Mouse (Mus musculus) heart, postnatal 4 days (tissue): ENCODE data around the gene Rcc1. TPM values are rescaled to one million over a fixed set of nuclear protein-coding genes. Genes with fewer than 3 reads are reported as not detected.
A peak's percentile ranks its signal among the peaks of the same experiment; 100 is the strongest.

Experiments
- DNase-seq: peaks from one replicate; pipeline ENCODE4 v3.0.0; 2021
- total RNA-seq, 2 experiments: library from RNA; stranded (reverse); gene quantifications; 2 replicates each; pipeline ENCODE4 v1.2.3; 2021

The Rcc1 gene
- total RNA-seq, 2 experiments from 2014 or later, result 25.1 to 25.3 TPM

GRCm38 (mm10) chr4:132355403-132355802 is 2.0 kb upstream of the Rcc1 start:
- no peak for DNase-seq

DNA sequence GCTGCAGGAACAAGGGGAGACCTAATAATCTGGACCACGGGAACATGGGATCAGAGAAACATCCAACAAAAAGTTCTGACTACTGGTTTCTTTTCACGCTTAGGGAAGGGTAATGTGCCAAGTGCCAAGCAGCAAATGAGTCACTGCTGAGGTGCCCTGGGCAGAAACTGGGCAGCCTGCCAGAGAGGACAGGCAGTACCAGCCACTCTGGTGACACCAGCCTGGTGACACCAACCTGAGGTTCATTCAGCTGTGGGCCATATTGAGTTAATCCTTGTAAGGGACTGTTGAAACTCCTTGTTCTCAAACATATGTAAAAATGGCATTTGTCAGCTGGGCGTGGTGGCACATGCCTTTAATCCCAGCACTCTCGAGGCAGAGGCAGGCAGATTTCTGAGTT is 1.2 kb upstream of the Rcc1 start:
- peak; percentile 56 for DNase-seq

DNA sequence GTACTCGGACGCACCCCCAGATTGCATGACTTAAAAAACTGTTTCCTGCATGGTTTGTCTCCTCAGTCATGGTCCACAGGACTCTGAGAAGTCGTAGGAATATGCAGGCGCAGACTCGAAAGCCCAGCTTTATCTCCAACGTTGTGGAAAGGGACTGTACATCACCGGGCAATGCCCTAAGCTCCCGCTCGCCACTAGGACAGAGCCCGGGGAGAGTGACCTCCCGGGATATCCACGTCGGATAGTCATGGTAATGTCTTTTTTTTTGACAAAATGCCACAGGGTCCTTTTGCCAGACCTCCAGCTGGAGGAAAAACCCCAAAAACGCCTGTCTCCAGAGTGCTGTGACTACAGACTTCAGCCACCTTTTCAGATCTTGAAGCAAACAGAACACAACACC is 666 bp downstream of the Rcc1 start:
- DNase-seq, result peak; percentile 46

DNA sequence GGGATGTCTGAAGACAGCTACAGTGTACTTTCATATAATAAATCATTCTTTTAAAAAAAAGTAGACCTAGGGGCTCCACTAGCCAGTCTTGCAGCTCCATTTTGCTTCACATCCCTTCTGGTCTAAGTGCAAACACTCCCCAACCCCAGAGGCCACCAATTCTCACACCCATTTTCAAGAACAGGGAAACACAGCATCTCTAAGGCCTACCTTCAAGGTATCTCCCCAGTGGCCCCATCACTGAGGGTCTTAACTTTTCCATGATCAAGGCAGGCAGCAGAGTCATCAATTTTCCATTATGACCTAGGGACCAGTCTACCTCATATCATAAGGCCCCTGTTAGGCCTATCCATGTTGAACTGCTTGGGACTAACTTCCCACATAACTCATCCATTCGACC is 2.0 kb downstream of the Rcc1 start:
- no peak for DNase-seq

GRCm38 (mm10) chr4:132350854-132351253 is 2.6 kb downstream of the Rcc1 start:
- DNase-seq, result no peak

DNA sequence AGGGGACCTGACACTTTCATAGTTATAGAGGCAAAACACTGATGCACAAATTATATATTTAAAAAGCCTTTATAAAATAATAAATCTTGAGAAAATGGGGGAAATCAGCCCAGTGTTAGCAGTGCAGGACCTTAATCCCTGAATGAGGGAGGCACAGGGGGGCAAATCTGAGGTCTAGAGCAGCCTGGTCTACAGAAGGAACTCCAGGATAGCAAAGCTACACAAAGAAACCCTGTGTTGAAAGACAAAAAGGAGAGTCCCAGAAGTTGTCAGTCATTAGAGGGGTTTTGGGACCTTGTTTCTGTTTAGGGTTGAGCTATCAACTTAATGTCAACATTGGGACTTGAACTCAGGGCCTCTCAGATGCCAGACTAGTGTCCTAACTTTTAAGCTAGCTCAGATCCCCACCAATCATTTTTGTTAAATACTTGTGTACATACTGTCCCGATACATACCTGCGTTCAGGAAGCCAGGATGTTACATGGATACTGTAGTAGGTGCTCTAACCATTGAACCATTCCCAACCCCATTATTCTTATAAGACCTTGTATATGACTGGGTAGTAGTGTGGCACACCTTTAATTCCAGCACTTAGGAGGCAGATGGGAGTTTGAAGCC is 3.2 kb downstream of the Rcc1 start:
- DNase-seq, result no peak

- no peak for DNase-seq
These were observed 3.8 kb downstream of the Rcc1 start for GRCm38 (mm10) chr4:132349495-132350122.

GRCm38 (mm10) chr4:132346661-132347060 is 6.7 kb downstream of the Rcc1 start:
- no peak for DNase-seq

DNA sequence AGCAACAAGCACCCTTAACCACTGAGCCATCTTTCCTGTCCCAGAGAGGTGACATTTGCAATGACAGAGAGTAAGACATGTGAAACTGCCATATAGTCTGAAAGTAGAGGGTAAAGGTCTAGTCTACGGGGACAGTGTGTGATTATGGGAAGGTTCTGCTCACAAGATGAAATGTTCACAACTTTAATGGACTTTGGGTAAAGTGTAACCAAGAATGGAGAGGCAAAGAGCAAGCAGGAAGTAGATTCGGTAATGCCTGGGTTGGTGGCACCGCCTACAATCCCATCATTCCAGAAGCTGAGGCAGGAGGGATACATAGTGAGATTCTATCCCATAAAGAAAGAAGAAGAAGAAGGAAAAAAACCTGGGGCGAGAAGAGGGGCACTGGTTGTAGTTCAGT is 7.1 kb downstream of the Rcc1 start:
- no peak for DNase-seq

DNA sequence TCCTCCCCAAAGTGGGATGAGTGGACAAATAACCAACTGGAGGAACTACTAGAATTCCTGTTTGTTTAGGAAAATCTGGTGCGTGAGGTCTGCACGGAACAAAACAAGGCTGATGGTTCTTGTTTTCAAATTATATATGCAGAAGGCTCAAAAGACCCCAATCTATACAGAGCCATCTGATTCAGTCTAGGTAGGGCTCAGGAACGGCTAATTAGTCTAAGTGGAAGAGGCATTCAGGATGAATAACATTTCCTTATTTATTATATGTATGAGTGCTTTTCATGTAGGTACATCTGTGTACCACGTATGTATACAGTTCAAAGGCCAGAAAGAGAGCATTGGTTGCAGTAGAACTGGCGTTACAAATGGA is 7.6 kb downstream of the Rcc1 start:
- no peak for DNase-seq

DNA sequence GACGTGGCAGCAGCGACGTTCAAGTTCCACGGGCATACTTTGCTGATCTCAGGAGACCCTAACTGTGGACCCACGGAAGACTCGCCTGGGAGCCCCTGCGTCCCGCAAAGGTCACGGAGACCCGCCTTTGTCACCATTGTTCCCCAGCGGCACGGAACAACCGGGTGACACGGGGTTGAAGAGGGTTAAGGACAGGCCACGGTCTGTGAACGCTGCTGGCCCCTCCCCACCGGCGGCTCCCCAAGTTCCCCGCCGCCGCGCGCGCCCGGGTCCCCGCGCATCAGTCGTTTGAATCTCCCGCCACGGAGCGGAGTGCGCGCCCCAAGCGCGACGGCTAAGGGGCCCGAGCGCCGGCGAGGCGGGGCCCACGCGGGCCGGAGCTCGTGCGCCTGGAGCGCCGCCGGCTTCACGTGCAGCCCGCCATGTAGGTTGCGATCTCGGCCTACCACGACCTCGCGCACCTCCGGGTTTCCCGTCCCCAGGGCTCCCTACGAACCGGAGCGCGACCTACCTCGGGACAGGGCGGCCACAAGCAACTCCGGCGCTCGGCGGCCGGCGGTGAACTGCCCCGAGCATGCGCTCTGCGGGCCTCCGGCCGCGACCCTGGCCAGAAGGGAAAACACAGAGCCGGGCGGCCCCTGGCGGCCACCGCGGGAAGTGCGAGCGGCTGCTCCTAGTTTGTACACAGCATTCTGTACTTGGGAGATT is 8.1 kb downstream of the Rcc1 start:
- peak; percentile 98 for DNase-seq

DNA sequence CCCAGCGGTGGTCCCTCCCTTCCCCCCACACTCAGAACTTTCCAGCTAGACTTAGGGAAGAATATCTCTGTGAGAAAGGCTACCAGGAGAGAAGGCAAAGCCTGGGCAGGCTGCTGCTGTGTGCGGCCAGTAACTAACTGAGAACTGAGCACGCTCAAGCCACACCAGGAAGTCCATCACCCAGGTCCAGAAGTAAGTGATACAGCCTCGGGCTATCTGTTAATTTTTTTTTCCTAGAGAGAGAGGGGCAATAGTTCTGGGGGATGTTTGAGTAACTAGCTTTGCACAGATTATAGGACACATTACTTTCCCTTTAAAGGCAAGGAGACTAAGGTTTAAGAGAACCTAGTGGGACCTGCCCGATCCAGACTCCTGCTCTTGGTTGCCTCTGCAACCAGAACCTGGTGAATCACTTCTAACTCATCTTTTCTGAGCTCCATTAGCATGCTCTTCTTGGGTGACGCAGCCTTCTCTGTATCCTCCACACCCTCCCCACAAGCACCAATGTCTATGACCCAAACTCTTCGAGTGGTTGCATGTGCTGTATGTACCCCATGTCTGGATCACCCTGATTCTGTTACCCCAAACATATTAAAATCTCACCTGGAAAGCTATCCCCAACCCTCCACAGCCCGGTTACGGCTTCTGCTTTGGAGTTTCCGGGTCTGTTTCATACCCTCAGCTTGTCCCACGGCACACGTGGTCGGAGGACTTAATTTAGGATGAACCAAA is 8.8 kb downstream of the Rcc1 start:
- no peak for DNase-seq

DNA sequence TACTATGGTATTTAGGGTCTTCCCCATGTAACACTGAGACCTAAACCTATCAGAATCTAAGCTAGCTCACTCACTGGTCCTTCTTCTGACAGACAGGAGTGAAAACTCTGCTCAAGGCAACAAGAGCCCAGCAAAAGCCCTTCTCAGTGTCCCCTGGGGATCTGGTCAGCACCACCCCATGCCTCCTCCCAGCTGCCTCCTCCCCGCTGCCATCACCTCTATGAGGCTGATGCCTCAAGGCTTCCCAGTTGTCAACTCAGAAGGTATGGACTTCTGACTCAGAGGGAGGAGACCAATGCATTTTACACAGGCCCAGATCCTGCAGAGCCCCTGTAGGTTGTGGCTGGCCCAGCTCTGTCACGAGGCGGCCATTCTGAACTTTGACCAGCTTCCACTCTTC is 12.0 kb downstream of the Rcc1 start:
- DNase-seq, result no peak

DNA sequence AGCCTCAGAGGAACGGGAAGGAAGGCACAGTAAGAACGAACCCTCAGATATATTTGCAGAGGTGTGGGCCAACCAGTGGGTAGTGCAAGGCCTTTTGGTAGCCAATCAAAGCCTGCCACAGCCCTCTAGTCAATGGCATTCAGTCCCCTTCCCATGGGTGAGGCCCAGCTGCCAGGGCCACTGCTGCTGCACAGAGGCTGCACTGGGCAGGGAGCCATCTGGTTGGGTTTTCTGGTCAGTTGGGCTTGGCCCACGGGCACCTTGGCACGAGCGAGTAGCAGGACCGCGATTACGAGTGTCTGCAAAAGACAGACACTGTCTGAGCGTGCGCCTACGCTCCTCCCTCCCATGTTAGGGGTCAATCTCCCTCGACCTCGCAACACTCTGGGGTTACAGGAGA is 14.5 kb downstream of the Rcc1 start:
- peak; percentile 82 for DNase-seq

GRCm38 (mm10) chr4:132332880-132333279 is 20.5 kb downstream of the Rcc1 start:
- DNase-seq, result no peak

GRCm38 (mm10) chr4:132331960-132332359 is 21.4 kb downstream of the Rcc1 start:
- no peak for DNase-seq

GRCm38 (mm10) chr4:132329835-132330354 is 23.5 kb downstream of the Rcc1 start:
- no peak for DNase-seq

- DNase-seq, result peak; percentile 92
These were observed 24.1 kb downstream of the Rcc1 start, which contains the start of gene Trnau1ap for GRCm38 (mm10) chr4:132329115-132329834. Gene Trnau1ap (minus strand): TSS chr4:132329538.

- DNase-seq, result no peak
These were observed 24.9 kb downstream of the Rcc1 start for GRCm38 (mm10) chr4:132328391-132328982.

DNA sequence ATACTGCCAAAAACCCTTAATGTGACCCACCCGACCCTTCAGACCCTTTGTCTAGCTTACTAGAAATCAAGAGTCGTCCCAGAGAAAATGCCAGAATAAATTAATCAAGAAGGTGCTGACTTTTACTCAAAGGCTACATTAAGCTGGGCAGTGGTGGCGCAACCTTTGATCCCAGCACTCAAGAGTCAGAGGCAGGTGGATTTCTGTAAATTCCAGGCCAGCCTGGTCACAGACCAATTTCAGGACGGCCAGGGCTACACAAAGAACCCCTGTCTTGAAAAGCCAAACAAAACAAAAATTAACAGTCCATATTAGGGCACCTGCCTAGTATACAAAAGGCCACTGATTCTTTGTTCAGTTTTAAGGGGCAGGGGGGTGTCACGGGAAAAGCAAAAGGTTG is 26.9 kb downstream of the Rcc1 start:
- no peak for DNase-seq

DNA sequence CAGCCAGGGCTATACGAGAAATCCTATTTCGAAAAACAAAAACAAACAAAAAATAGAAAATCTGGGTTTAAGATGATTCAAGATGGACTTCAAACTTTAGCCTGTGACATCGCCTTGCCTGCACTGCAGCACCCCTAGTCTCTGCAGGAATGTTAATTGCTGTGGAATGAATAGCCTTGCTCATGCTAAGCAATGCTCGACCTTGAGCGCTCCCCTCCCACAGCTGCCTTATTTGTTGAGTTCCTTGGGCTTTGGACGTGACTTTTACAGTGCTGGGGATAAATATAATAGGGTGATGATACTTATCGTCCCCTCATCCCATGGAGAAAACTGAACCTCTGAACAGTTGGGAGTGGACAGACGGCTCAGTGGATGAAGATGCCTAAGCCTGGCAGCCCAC is 37.7 kb downstream of the Rcc1 start:
- no peak for DNase-seq

DNA sequence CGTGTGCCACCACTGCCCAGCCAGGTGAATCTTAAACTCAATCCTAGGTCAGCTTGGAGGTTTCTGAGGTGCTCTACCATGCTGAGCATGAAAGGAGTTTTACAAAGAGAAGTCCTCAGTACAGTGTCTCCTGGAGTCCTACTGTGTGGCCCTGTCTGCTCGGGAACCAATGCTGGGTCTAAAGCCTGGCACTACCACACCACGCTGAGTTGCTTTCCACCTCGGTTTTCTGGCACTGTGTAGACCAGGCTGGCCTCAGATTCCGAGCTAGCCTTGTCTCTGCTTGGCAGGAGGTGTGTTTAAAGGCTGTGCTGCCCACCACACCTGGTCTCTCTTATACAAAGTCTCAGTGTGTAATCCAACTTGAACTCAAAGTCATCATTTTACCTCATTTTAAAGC is 40.8 kb downstream of the Rcc1 start:
- no peak for DNase-seq
